Mouse (Mus musculus) forebrain, embryonic 10.5 days (tissue): ENCODE results near the gene Ccdc8. TPM values are rescaled to one million over a fixed set of nuclear protein-coding genes. Genes with fewer than 3 reads are reported as not detected.

ENCODE experiments used
- DNase-seq: peaks from one replicate; pipeline ENCODE4 v3.0.0-alpha.2; 2017; ENCODE audit warnings: low spot score; ENCODE audit errors: extremely low spot score
- H3K27ac ChIP-seq: fragments of 300-500 bp; sonication (generic); 2 replicates; pipeline ENCODE4 v1.5.1; 2016; ENCODE audit warnings: mild to moderate bottlenecking
- H3K27me3 ChIP-seq: fragments of 300-500 bp; sonication (generic); 2 replicates; pipeline ENCODE4 v1.6.1; 2016; ENCODE audit warnings: mild to moderate bottlenecking; ENCODE audit not compliant: poor library complexity, severe bottlenecking
- H3K36me3 ChIP-seq: fragments of 300-500 bp; sonication (generic); replicated peaks from 2 replicates; pipeline ENCODE4 v1.6.1; 2016; ENCODE audit warnings: mild to moderate bottlenecking, moderate library complexity
- H3K4me1 ChIP-seq: fragments of 300-500 bp; sonication (generic); 2 replicates; pipeline ENCODE4 v1.6.1; 2016
- H3K4me3 ChIP-seq: fragments of 300-500 bp; sonication (generic); 2 replicates; pipeline ENCODE4 v1.5.1; 2016; ENCODE audit warnings: mild to moderate bottlenecking, moderate library complexity
- H3K9me3 ChIP-seq: fragments of 300-500 bp; sonication (generic); 2 replicates; pipeline ENCODE4 v1.6.1; 2016; ENCODE audit warnings: mild to moderate bottlenecking, moderate library complexity
- WGBS: fragments of 180-500 bp; shearing (Covaris S2); methylation state at CpG from one replicate; pipeline ENCODE4 v1.1.7; 2016; 5-methylcytosine and 5-hydroxymethylcytosine counted together
- polyA plus RNA-seq: library from polyadenylated mRNA; unstranded; fragments of >200 nt; fragmentation: Nextera tagmentation; extraction: Ambion mirVana; gene quantifications from 2 replicates; pipeline ENCODE4 v1.2.1, GENCODE M21; 2016

Ccdc8 gene
- polyA plus RNA-seq, 1 experiment from 2014 or later: 8.9 TPM

GRCm38 (mm10) chr7:17045743-17046142 lies 53.2 kb downstream of the Ccdc8 start:
- Histone ChIP-seq H3K27me3 (no peaks in the 10 kb centered on the region), H3K4me3 (no peak overlapping the region)
- WGBS: 94% methylated on average over 1 of the region's 1 CpGs

More at GRCm38 (mm10) chr7:17045743-17046142, 53.2 kb downstream of the Ccdc8 start:
- Histone ChIP-seq H3K27ac (no peak overlapping the region), H3K9me3 (no peaks in the 10 kb centered on the region), H3K36me3 (peaks cover 6% of the 10 kb centered on the region; the same call in 1 of the 2 replicates), H3K4me1 (peaks cover 4% of the 10 kb centered on the region; the same call in 1 of the 2 replicates)
- no peak for DNase-seq

Other genes with a start within 250 kb of the Ccdc8 start
- gene Slc1a5, start 211.4 kb upstream of the Ccdc8 start, polyA plus RNA-seq: 44.3 and 46.2 TPM in 2 replicates
- gene Strn4, start 176.8 kb upstream of the Ccdc8 start, polyA plus RNA-seq: 120 and 122 TPM in 2 replicates
- 26.3 and 27.2 TPM in 2 replicates for gene Fkrp, start 176.0 kb upstream of the Ccdc8 start, polyA plus RNA-seq
- 9.6 and 10.7 TPM in 2 replicates for gene Prkd2, start 149.8 kb upstream of the Ccdc8 start, polyA plus RNA-seq
- 1.9 and 2.2 TPM in 2 replicates for gene Dact3, start 117.4 kb upstream of the Ccdc8 start, polyA plus RNA-seq
- 5.5 and 6.6 TPM in 2 replicates for gene Gng8, start 100.9 kb upstream of the Ccdc8 start, polyA plus RNA-seq
- 0.10 TPM in 2 replicates for gene Ptgir, start 86.2 kb upstream of the Ccdc8 start, polyA plus RNA-seq
- 156 and 163 TPM in 2 replicates for gene Calm3, start 68.6 kb upstream of the Ccdc8 start, polyA plus RNA-seq
- 4.3 and 6.8 TPM in 2 replicates for gene Pnmal2, start 48.0 kb upstream of the Ccdc8 start, polyA plus RNA-seq
- 7.3 and 9.3 TPM in 2 replicates for gene Pnmal1, start 33.0 kb upstream of the Ccdc8 start, polyA plus RNA-seq
- gene Gm42372, start 9.6 kb upstream of the Ccdc8 start, polyA plus RNA-seq: 1.2 and 1.4 TPM in 2 replicates
- 149 and 150 TPM in 2 replicates for gene Ppp5c, start 35.2 kb downstream of the Ccdc8 start, polyA plus RNA-seq
- 4.3 and 5.3 TPM in 2 replicates for gene Hif3a, start 69.7 kb downstream of the Ccdc8 start, polyA plus RNA-seq
- gene Psg16, start 81.3 kb downstream of the Ccdc8 start, polyA plus RNA-seq: 0.11 and 0.12 TPM in 2 replicates
- not detected in 2 replicates for gene Ceacam3, start 157.6 kb downstream of the Ccdc8 start, polyA plus RNA-seq
- not detected in 2 replicates for gene Psg29, start 210.8 kb downstream of the Ccdc8 start, polyA plus RNA-seq